Mouse (Mus musculus): ENCODE data around the gene Tmem233. TPM values are rescaled to one million over a fixed set of nuclear protein-coding genes. Genes with fewer than 3 reads are reported as not detected.

The Tmem233 gene
- polyA plus RNA-seq, 1 experiment from 2014 or later = not detected

DNA sequence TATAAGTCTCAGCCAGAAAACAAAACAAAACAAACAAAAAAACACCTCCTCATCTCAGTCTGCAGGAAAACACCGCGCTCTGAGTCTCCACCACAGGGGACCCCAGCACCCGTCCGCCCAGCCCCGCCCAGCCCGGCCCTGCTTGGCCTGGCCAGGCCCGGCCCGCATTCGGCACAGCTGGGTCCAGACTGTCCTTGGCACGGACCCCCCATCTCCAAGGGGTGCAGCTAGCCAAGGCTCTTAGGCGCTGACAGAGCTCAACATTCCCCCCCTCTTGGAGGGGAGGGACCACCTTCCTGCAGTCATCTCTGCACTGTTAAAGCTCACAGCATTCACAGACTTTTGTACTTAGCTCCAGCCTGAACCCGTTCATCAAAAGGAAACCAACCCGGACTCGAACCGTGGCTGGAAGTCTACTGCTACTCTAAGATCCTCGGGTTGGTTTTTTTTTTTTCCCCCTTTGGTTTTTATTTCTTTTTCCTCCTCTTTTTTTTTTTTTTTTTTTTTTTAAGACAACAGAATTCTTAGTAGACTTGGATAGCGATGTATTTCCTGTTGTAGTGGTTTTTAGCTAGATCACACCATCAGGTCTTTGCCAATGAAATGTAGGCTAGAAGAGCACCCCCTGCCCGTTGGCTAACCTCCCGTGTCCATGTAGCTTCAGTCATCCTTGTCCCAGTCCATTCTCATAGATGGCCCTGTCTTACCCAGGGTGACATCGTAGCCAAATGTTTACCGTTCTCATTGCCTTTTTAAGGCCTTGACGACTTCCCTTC lies 76.5 kb downstream of the Tmem233 start:
- WGBS (ENCODE audit: missing documents) = 95% methylated on average over 18 of the region's 22 CpGs
- Histone ChIP-seq H3K36me3 (ENCODE audit: inconsistent target) (no peaks in the 10 kb centered on the region), H3K4me3 (ENCODE audit: inconsistent target) (no peak overlapping the region), H3K27ac (no peak overlapping the region), H3K79me2 (ENCODE audit: inconsistent target) (no peaks in the 10 kb centered on the region)

DNA sequence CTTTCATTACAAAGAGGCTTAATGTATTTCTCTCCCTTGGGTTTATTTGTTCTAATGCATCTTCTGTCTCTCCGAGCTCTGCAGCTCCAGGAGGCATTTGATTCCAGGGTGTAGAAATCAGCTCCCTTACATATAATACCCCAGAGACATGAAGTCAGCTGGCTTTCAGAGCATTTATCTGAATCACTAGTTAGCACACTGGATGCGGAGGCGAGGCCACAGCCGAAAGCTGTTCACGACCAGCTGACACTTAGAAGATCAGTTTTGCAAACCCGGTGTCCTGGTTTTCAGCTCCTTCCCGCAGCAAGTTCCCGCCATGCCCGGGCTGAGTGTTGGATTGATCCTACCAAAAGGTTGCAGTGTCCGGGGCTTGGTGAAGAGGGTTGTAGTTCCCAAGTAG lies 78.8 kb downstream of the Tmem233 start:
- Histone ChIP-seq H3K36me3 (ENCODE audit: inconsistent target) (no peaks in the 10 kb centered on the region), H3K79me2 (ENCODE audit: inconsistent target) (no peaks in the 10 kb centered on the region), H3K27ac (no peak overlapping the region), H3K4me3 (ENCODE audit: inconsistent target) (no peak overlapping the region)
- WGBS (ENCODE audit: missing documents) = 97% methylated on average over 10 of the region's 10 CpGs

DNA sequence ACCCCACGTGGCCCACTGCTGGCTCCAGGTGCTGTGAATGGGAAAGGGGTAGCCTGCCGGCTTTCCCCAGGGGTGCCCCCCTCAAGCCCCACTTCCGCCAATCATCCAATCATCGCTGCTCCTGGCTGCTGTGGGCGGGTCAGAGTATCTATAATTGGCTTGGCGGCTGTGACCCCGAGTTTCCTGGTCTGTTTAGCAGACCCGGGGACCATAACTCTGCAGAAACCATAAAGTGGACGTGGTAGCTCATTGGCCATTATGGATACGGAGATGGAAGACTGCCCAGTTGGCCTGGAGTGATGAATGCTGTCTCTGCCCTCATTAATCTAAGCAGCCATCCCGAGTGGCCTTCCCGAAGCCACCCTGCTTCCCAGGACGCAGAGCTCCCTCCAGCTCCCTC lies 79.2 kb downstream of the Tmem233 start:
- Histone ChIP-seq H3K79me2 (ENCODE audit: inconsistent target) (no peaks in the 10 kb centered on the region), H3K4me3 (ENCODE audit: inconsistent target) (no peak overlapping the region), H3K36me3 (ENCODE audit: inconsistent target) (no peaks in the 10 kb centered on the region), H3K27ac (no peak overlapping the region)
- 87% methylated on average over 13 of the region's 13 CpGs for WGBS (ENCODE audit: missing documents)

DNA sequence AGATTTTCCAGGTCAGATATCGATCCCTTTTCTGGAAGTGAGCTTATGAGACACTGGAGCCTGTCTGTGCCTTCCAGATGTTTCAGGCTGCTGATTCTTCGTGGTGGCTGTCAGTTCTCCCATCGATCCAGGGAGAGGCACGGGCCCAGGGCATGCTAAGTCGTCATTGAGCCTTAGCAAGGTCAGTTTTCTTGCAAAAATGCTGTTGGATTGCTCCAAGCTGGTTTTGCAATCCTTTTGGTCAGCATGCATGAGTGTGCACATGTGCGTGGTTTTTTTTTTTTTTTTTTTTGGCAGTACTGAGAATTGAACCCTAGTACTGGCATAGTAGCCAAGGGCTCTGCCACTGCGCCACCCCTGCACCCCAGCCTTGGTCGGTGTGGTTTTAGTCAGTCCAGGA lies 79.9 kb downstream of the Tmem233 start:
- Histone ChIP-seq H3K36me3 (ENCODE audit: inconsistent target) (no peaks in the 10 kb centered on the region), H3K27ac (no peak overlapping the region), H3K4me3 (ENCODE audit: inconsistent target) (no peak overlapping the region), H3K79me2 (ENCODE audit: inconsistent target) (no peaks in the 10 kb centered on the region)
- 53% methylated on average over 8 of the region's 8 CpGs for WGBS (ENCODE audit: missing documents)

DNA sequence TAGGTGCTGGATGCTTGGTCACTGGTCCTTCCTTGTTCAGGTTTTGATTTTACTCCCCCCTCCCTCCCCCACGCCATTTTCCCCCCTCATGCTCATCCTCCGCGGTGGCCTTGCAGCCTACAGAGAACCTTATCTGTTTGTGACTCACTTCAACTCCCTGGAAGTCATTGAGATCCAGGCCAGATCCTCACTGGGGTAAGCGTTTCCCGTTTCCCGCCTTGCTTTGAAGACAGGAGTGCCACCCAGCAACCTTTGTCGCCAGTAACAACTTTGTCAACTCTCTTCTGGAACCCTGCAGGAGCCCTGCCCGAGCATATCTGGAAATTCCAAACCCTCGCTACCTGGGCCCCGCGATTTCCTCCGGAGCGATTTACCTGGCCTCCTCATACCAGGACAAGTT lies 85.7 kb downstream of the Tmem233 start:
- Histone ChIP-seq H3K36me3 (ENCODE audit: inconsistent target) (no peaks in the 10 kb centered on the region), H3K79me2 (ENCODE audit: inconsistent target) (no peaks in the 10 kb centered on the region), H3K27ac (no peak overlapping the region), H3K4me3 (ENCODE audit: inconsistent target) (no peak overlapping the region)
- 94% methylated on average over 13 of the region's 13 CpGs for WGBS (ENCODE audit: missing documents)

DNA sequence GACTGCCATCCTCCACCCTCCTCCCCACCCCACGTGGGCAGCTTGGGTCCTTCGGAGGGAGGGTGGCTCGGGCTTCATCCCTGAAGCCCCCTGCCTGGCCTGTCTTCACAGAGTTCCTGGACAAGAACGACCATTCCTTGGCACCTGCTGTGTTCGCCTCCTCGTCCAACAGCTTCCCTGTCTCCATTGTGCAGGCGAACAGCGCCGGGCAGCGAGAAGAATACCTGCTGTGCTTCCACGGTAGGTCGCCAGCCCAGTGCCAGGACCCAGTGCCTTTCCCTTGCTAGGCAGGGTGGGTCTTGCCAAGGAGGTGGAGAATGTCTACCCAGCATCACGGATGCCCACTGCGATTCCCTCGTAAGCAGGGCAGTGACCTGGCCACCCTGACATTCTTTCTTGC lies 88.9 kb downstream of the Tmem233 start:
- Histone ChIP-seq H3K36me3 (ENCODE audit: inconsistent target) (peaks cover 5% of the 10 kb centered on the region; the same call in 1 of the 2 replicates), H3K27ac (no peak overlapping the region), H3K4me3 (ENCODE audit: inconsistent target) (no peak overlapping the region), H3K79me2 (ENCODE audit: inconsistent target) (no peaks in the 10 kb centered on the region)
- WGBS (ENCODE audit: missing documents) = 92% methylated on average over 15 of the region's 15 CpGs

DNA sequence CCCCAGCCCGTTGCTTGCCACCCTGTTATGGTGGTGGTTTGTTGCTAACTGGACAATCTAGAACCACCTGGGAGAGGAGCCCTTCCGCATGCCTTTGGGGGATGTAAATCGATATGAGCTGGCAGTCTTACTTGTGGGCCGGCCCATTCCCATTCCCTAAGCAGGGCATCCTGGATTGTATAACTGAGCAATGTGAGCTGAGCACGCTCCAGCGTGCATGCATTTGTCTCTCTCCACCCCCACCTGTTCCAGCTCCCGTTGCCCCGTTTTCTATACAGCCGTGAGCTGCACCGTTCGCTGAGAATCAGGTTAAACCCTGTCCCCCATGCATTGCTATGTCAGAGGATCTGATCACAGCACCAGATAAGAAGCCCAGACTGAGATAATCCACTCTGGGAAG lies 91.3 kb downstream of the Tmem233 start:
- WGBS (ENCODE audit: missing documents) = 96% methylated on average over 11 of the region's 11 CpGs
- no peak overlapping the region for H3K27ac ChIP-seq
- H3K36me3 ChIP-seq (ENCODE audit: inconsistent target) = peaks cover 5% of the 10 kb centered on the region; the same call in 1 of the 2 replicates
- no peak overlapping the region for H3K4me3 ChIP-seq (ENCODE audit: inconsistent target)
- H3K79me2 ChIP-seq (ENCODE audit: inconsistent target) = no peaks in the 10 kb centered on the region

Other genes starting within 250 kb of the Tmem233 start
- 0.46 to 2.4 TPM (median 1.9 TPM) in 3 replicates for gene Cit, start 238.0 kb downstream of the Tmem233 start, polyA plus RNA-seq (2018)
- 28.3 to 36.5 TPM (median 36.2 TPM) in 3 replicates for gene Prkab1, start 58.7 kb downstream of the Tmem233 start, polyA plus RNA-seq (2018)
- not detected in 3 replicates for gene Ccdc60, start 205.7 kb upstream of the Tmem233 start, polyA plus RNA-seq (2018)

Data from macrophage (primary cell).